In genomic region chr2:126677366-126677765, GRCm38 (mm10) we compare ENCODE assay signal across 17 mouse cellular contexts. TPM values are rescaled to one million over a fixed set of nuclear protein-coding genes. Genes with fewer than 3 reads are reported as not detected.
A peak's percentile ranks its signal among the peaks of the same experiment; 100 is the strongest.
DNase-seq lines count a peak whose midpoint lies in the region; ATAC-seq and TF ChIP-seq lines count a peak whose summit lies in the region.
"Had no signal": no experiment of that assay in that cellular context is flagged by ENCODE, and none has a peak within 500 bp of the region (broad histone marks: within the 10 kb centered on the region; RNA-seq: fewer than 3 reads in every experiment).

No protein-coding gene starts in this region.

- H3K4me2 ChIP-seq in forebrain, embryonic 12.5 days: peak overlapping the region; percentile 79; the same call in 1 of the 2 replicates
- no peak overlapping the region for H3K4me2 ChIP-seq in forebrain, postnatal 0 days (ENCODE audit: low read depth)
- H3K4me2 ChIP-seq in liver, postnatal 0 days (ENCODE audit: low read depth, low read length): peak overlapping the region; percentile 84
- no peak overlapping the region for H3K4me2 ChIP-seq in liver, embryonic 12.5 days

- H3K4me1 ChIP-seq in forebrain, embryonic 12.5 days: peaks cover 30% of the 10 kb centered on the region
- H3K4me1 ChIP-seq in forebrain, postnatal 0 days (ENCODE audit: insufficient read depth): peaks cover 28% of the 10 kb centered on the region
- H3K4me1 ChIP-seq in liver, postnatal 0 days (ENCODE audit: insufficient read depth): peaks cover 19% of the 10 kb centered on the region
- H3K4me1 ChIP-seq in liver, embryonic 12.5 days: peaks cover 27% of the 10 kb centered on the region
- peaks cover 2% of the 10 kb centered on the region for H3K4me1 ChIP-seq in testis, adult 2 months (ENCODE audit: control insufficient read depth, insufficient read depth, low read length)

- H3K9me3 ChIP-seq in forebrain, embryonic 12.5 days: 0 out of 2 replicates have a peak, but pooled peaks cover 4% of the 10 kb centered on the region
- H3K9me3 ChIP-seq in forebrain, postnatal 0 days (ENCODE audit: low read length): no peaks in the 10 kb centered on the region
- H3K9me3 ChIP-seq in liver, postnatal 0 days (ENCODE audit: low read length): no peaks in the 10 kb centered on the region
- H3K9me3 ChIP-seq in liver, embryonic 12.5 days (replicated peaks): no peaks in the 10 kb centered on the region
- H3K9me3 ChIP-seq: embryonic facial prominence, embryonic 15.5 days; heart, embryonic 15.5 days; stomach, embryonic 15.5 days had no signal

- DNase-seq in forebrain, postnatal 0 days: no peak
- no peak for DNase-seq in liver, postnatal 0 days
- DNase-seq in testis, postnatal 10 days (ENCODE audit: low spot score): no peak
- no peak for DNase-seq in frontal cortex, postnatal 36 days (ENCODE audit: low spot score in 2 of 2)
- DNase-seq in gastrocnemius, postnatal 25 days: no peak
- DNase-seq: cerebellum, adult 11 months; cerebellum, postnatal 36 days; thymus, postnatal 25 days had no signal

- WGBS in forebrain, embryonic 12.5 days: 88% methylated on average over 1 of the region's 1 CpGs
- WGBS in forebrain, postnatal 0 days: 93% methylated on average over 1 of the region's 1 CpGs
- 76% methylated on average over 1 of the region's 1 CpGs for whole genome bisulfite sequencing in liver, postnatal 0 days (ENCODE audit: insufficient replicate concordance)
- WGBS in liver, embryonic 12.5 days (ENCODE audit: insufficient replicate concordance): 83% methylated on average over 1 of the region's 1 CpGs

- no peak for TF ChIP-seq CTCF in forebrain, postnatal 0 days (IDR thresholded peaks at IDR 0.05; ENCODE audit: low read depth)
- TF ChIP-seq CTCF in liver, postnatal 0 days (IDR thresholded peaks at IDR 0.05; ENCODE audit: low read depth): no peak
- TF ChIP-seq CTCF in testis, adult 2 months (IDR thresholded peaks at IDR 0.05; ENCODE audit: control insufficient read depth, insufficient read depth, insufficient replicate concordance, low read depth, low read length): no peak

- TF ChIP-seq POLR2A in testis, adult 2 months (IDR thresholded peaks at IDR 0.05; ENCODE audit: control insufficient read depth, low read depth, low read length): no peak

- no peak for TF ChIP-seq EP300 in liver, postnatal 0 days (IDR thresholded peaks at IDR 0.05; ENCODE audit: low read depth)

- H3K27me3 ChIP-seq in forebrain, embryonic 12.5 days: no peaks in the 10 kb centered on the region
- H3K27me3 ChIP-seq in forebrain, postnatal 0 days (ENCODE audit: insufficient read depth, low read length): no peaks in the 10 kb centered on the region
- no peaks in the 10 kb centered on the region for H3K27me3 ChIP-seq in liver, postnatal 0 days (ENCODE audit: insufficient read depth, low read length)
- H3K27me3 ChIP-seq in liver, embryonic 12.5 days (replicated peaks): no peaks in the 10 kb centered on the region
- H3K27me3 ChIP-seq in testis, adult 2 months (ENCODE audit: control insufficient read depth, insufficient read depth, low read length): no peaks in the 10 kb centered on the region
- H3K27me3 ChIP-seq: embryonic facial prominence, embryonic 15.5 days; heart, embryonic 15.5 days; kidney, embryonic 15.5 days; neural tube, embryonic 12.5 days; stomach, embryonic 15.5 days had no signal

- ATAC-seq in forebrain, embryonic 12.5 days (ENCODE audit: low FRiP score): no peak
- no peak for ATAC-seq in forebrain, postnatal 0 days
- ATAC-seq in liver, postnatal 0 days: no peak
- ATAC-seq in liver, embryonic 12.5 days: no peak

- no peak overlapping the region for H3K9ac ChIP-seq in forebrain, embryonic 12.5 days
- H3K9ac ChIP-seq in forebrain, postnatal 0 days: no peak overlapping the region
- H3K9ac ChIP-seq in liver, postnatal 0 days (replicated peaks): no peak overlapping the region
- no peak overlapping the region for H3K9ac ChIP-seq in liver, embryonic 12.5 days
- H3K9ac ChIP-seq: embryonic facial prominence, embryonic 15.5 days; heart, embryonic 15.5 days; kidney, embryonic 15.5 days; neural tube, embryonic 12.5 days; stomach, embryonic 15.5 days had no signal

- no peak overlapping the region for H3K27ac ChIP-seq in forebrain, embryonic 12.5 days
- H3K27ac ChIP-seq in forebrain, postnatal 0 days (ENCODE audit: low read depth, low read length): no peak overlapping the region
- H3K27ac ChIP-seq in liver, postnatal 0 days (ENCODE audit: low read depth): no peak overlapping the region
- H3K27ac ChIP-seq in liver, embryonic 12.5 days: no peak overlapping the region
- no peak overlapping the region for H3K27ac ChIP-seq in testis, adult 2 months (ENCODE audit: control insufficient read depth, insufficient read depth, low read depth, low read length)
- H3K27ac ChIP-seq: embryonic facial prominence, embryonic 15.5 days; heart, embryonic 15.5 days; kidney, embryonic 15.5 days; layer of hippocampus, adult 2 months; neural tube, embryonic 12.5 days; stomach, embryonic 15.5 days had no signal

- H3K4me3 ChIP-seq in forebrain, embryonic 12.5 days (replicated peaks): no peak overlapping the region
- no peak overlapping the region for H3K4me3 ChIP-seq in forebrain, postnatal 0 days (ENCODE audit: low read depth, low read length)
- no peak overlapping the region for H3K4me3 ChIP-seq in liver, postnatal 0 days (ENCODE audit: low read depth, low read length)
- H3K4me3 ChIP-seq in liver, embryonic 12.5 days: no peak overlapping the region
- H3K4me3 ChIP-seq in testis, adult 2 months (ENCODE audit: control insufficient read depth, low read depth, low read length): peak overlapping the region; percentile 59
- H3K4me3 ChIP-seq: layer of hippocampus, adult 2 months; stomach, embryonic 15.5 days had no signal

- H3K36me3 ChIP-seq in forebrain, embryonic 12.5 days (replicated peaks): peaks cover 21% of the 10 kb centered on the region
- H3K36me3 ChIP-seq in forebrain, postnatal 0 days (ENCODE audit: insufficient read depth): no peaks in the 10 kb centered on the region
- H3K36me3 ChIP-seq in liver, postnatal 0 days (replicated peaks; ENCODE audit: insufficient read depth, low read length): no peaks in the 10 kb centered on the region
- H3K36me3 ChIP-seq in liver, embryonic 12.5 days: peaks cover 16% of the 10 kb centered on the region
- H3K36me3 ChIP-seq in testis, adult 2 months (ENCODE audit: control insufficient read depth, insufficient read depth, low read length): no peaks in the 10 kb centered on the region
- H3K36me3 ChIP-seq: stomach, embryonic 15.5 days had no signal

RNA-seq across cellular contexts. Expression of gene Gabpb1, which starts 1.2 kb away (rescaled TPM):
- 75.5 and 85.3 TPM in 2 replicates for polyA plus RNA-seq in forebrain, embryonic 12.5 days (2016; fragmentation: Nextera tagmentation; extraction: Ambion mirVana)
- 23.9 and 27.6 TPM in 2 replicates for total RNA-seq in forebrain, postnatal 0 days (2014; rRNA removed)
- polyA plus RNA-seq in forebrain, postnatal 0 days (2015; fragmentation: Nextera tagmentation; extraction: Ambion mirVana): 23.9 and 30.3 TPM in 2 replicates
- polyA plus RNA-seq in liver, postnatal 0 days (2015; fragmentation: Nextera tagmentation; extraction: Ambion mirVana): 12.6 and 13.2 TPM in 2 replicates
- 35.3 and 36.2 TPM in 2 replicates for polyA plus RNA-seq in liver, embryonic 12.5 days (2016; fragmentation: Nextera tagmentation; extraction: Ambion mirVana)
- 21.7 and 24.5 TPM in 2 replicates for polyA plus RNA-seq in testis, adult 2 months (2012; rRNA removed)
- total RNA-seq in gastrocnemius, postnatal 25 days (2021): 1 to 10 TPM; 6.2 to 6.3 TPM

RNA-seq across cellular contexts. Expression of gene Usp8, which starts 29.8 kb away (rescaled TPM):
- polyA plus RNA-seq in forebrain, embryonic 12.5 days (2016; fragmentation: Nextera tagmentation; extraction: Ambion mirVana): 39.7 and 41.6 TPM in 2 replicates
- total RNA-seq in forebrain, postnatal 0 days (2014; rRNA removed): 14.5 and 17.9 TPM in 2 replicates
- 10.5 and 15.4 TPM in 2 replicates for polyA plus RNA-seq in forebrain, postnatal 0 days (2015; fragmentation: Nextera tagmentation; extraction: Ambion mirVana)
- polyA plus RNA-seq in liver, postnatal 0 days (2015; fragmentation: Nextera tagmentation; extraction: Ambion mirVana): 11.2 and 12.9 TPM in 2 replicates
- polyA plus RNA-seq in liver, embryonic 12.5 days (2016; fragmentation: Nextera tagmentation; extraction: Ambion mirVana): 27.7 TPM in 2 replicates
- polyA plus RNA-seq in testis, adult 2 months (2012; rRNA removed): 103 and 108 TPM in 2 replicates
- total RNA-seq in gastrocnemius, postnatal 25 days (2021): 10 to 100 TPM; 14.9 to 16.2 TPM

RNA-seq across cellular contexts. Expression of gene Hdc, which starts 58.3 kb away (rescaled TPM):
- polyA plus RNA-seq in forebrain, embryonic 12.5 days (2016; fragmentation: Nextera tagmentation; extraction: Ambion mirVana): 0.90 and 0.91 TPM in 2 replicates
- 7.9 and 8.3 TPM in 2 replicates for total RNA-seq in forebrain, postnatal 0 days (2014; rRNA removed)
- polyA plus RNA-seq in forebrain, postnatal 0 days (2015; fragmentation: Nextera tagmentation; extraction: Ambion mirVana): 3.6 and 5.7 TPM in 2 replicates
- polyA plus RNA-seq in liver, postnatal 0 days (2015; fragmentation: Nextera tagmentation; extraction: Ambion mirVana): 4.5 and 6.0 TPM in 2 replicates
- polyA plus RNA-seq in liver, embryonic 12.5 days (2016; fragmentation: Nextera tagmentation; extraction: Ambion mirVana): 6.1 and 6.5 TPM in 2 replicates
- polyA plus RNA-seq in testis, adult 2 months (2012; rRNA removed): 22.3 and 23.7 TPM in 2 replicates
- 1 to 10 TPM in 1 of 2 experiments, under 1 TPM in 1; 0.13 to 1.3 TPM for total RNA-seq in gastrocnemius, postnatal 25 days (2021)

Comparison
In these comparisons a context has a peak if more than half of its experiments do, and no peak if none do; other contexts are left out.
1. H3K4me2 ChIP-seq: peak in forebrain, embryonic 12.5 days (single experiment) and liver, postnatal 0 days (single experiment); none in forebrain, postnatal 0 days (single experiment) and liver, embryonic 12.5 days (single experiment).